Mouse (Mus musculus) myocyte (in vitro differentiated cells): Measurements from ENCODE around the gene Galnt14. TPM values are rescaled to one million over a fixed set of nuclear protein-coding genes. Genes with fewer than 3 reads are reported as not detected.

Source experiments
- H3K27me3 ChIP-seq: one replicate; pipeline ENCODE4 v1.6.1; 2011; ENCODE audit not compliant: control insufficient read depth, insufficient read depth, insufficient read length
- H3K36me3 ChIP-seq: one replicate; pipeline ENCODE4 v1.6.1; 2011; ENCODE audit not compliant: control insufficient read depth, insufficient read depth
- H3K4me2 ChIP-seq: one replicate; pipeline ENCODE4 v1.6.1; 2011; ENCODE audit warnings: low read depth, control low read depth
- H3K4me3 ChIP-seq: one replicate; pipeline ENCODE4 v1.5.1; 2011; ENCODE audit warnings: mild to moderate bottlenecking, control low read depth, moderate library complexity
- H3K79me2 ChIP-seq: one replicate; pipeline ENCODE4 v1.6.1; 2011; ENCODE audit not compliant: control insufficient read depth, insufficient read depth
- H3ac ChIP-seq: one replicate; pipeline ENCODE4 v1.6.1; 2011; ENCODE audit not compliant: control insufficient read depth, insufficient read length
- CEBPB ChIP-seq: IDR thresholded peaks from 2 replicates; pipeline ENCODE4 v1.6.1; 2011; ENCODE audit warnings: mild to moderate bottlenecking, moderate library complexity; ENCODE audit not compliant: poor library complexity, insufficient read depth, severe bottlenecking
- E2F4 ChIP-seq: IDR thresholded peaks from one replicate; pipeline ENCODE4 v1.6.1; 2011; ENCODE audit warnings: mild to moderate bottlenecking, control low read depth, moderate library complexity; ENCODE audit not compliant: insufficient read depth
- MAX ChIP-seq: IDR thresholded peaks from one replicate; pipeline ENCODE4 v1.6.1; 2011; ENCODE audit warnings: low read depth, mild to moderate bottlenecking, control low read depth
- MYOD1 ChIP-seq, 3 experiments: IDR thresholded peaks; one replicate each; pipeline ENCODE4 v1.6.1; 2011; ENCODE audit warnings: control low read depth in 2 of 3, low read depth in 2 of 3, mild to moderate bottlenecking in 2 of 3, moderate library complexity in 1 of 3; ENCODE audit not compliant: insufficient read length in 2 of 3, control insufficient read depth in 1 of 3
- MYOG ChIP-seq, 3 experiments: IDR thresholded peaks; one replicate each; pipeline ENCODE4 v1.6.1; 2011; ENCODE audit warnings: control low read depth in 2 of 3, low read depth in 2 of 3, mild to moderate bottlenecking in 2 of 3; ENCODE audit not compliant: insufficient read length in 2 of 3, control insufficient read depth in 1 of 3, insufficient read depth in 1 of 3
- POLR2A ChIP-seq: IDR thresholded peaks from one replicate; pipeline ENCODE4 v1.6.1; 2011; ENCODE audit warnings: low read depth, mild to moderate bottlenecking, control low read depth, moderate library complexity; ENCODE audit not compliant: insufficient read length
- POLR2AphosphoS2 ChIP-seq: IDR thresholded peaks from one replicate; pipeline ENCODE4 v1.6.1; 2011; ENCODE audit warnings: low read depth, control low read depth; ENCODE audit not compliant: insufficient read length
- REST ChIP-seq: IDR thresholded peaks from one replicate; pipeline ENCODE4 v1.6.1; 2011; ENCODE audit warnings: mild to moderate bottlenecking, control low read depth, moderate library complexity; ENCODE audit not compliant: insufficient read depth, insufficient read length
- SRF ChIP-seq: IDR thresholded peaks from one replicate; pipeline ENCODE4 v1.6.1; 2011; ENCODE audit warnings: low read depth; ENCODE audit not compliant: control insufficient read depth, insufficient read length
- TCF12 ChIP-seq: IDR thresholded peaks from one replicate; pipeline ENCODE4 v1.6.1; 2011; ENCODE audit warnings: mild to moderate bottlenecking, control low read depth; ENCODE audit not compliant: poor library complexity, insufficient read depth, severe bottlenecking
- TCF3 ChIP-seq: IDR thresholded peaks from one replicate; pipeline ENCODE4 v1.6.1; 2011; ENCODE audit warnings: low read depth, control low read depth; ENCODE audit not compliant: insufficient read length
- USF1 ChIP-seq: IDR thresholded peaks from one replicate; pipeline ENCODE4 v1.6.1; 2011; ENCODE audit warnings: low read depth, mild to moderate bottlenecking, control low read depth, moderate library complexity
- polyA plus RNA-seq: library from polyadenylated mRNA; unstranded; fragments of >200 nt; fragmentation: generic; extraction: Trizol; gene quantifications from one replicate; pipeline ENCODE4 v1.2.1, GENCODE M21; 2012; ENCODE audit warnings: missing spikeins

Gene Galnt14
- polyA plus RNA-seq, 1 experiment = not detected

- H3K4me3 ChIP-seq = no peak overlapping the region
- TF ChIP-seq MAX (no peak), POLR2AphosphoS2 (no peak), MYOD1 (IDR thresholded peaks at IDR 0.05; ENCODE audit: control insufficient read depth in 1 of 3, insufficient read length in 2 of 3, low read depth in 2 of 3) (no peak), MYOG (IDR thresholded peaks at IDR 0.05; ENCODE audit: control insufficient read depth in 1 of 3, insufficient read depth in 1 of 3, insufficient read length in 2 of 3, low read depth in 2 of 3) (no peak), CEBPB (no peak), REST (no peak), POLR2A (no peak), TCF3 (no peak), E2F4 (no peak), SRF (no peak), TCF12 (no peak), USF1 (no peak)
- no peaks in the 10 kb centered on the region for H3K79me2 ChIP-seq
- H3K4me2 ChIP-seq = no peak overlapping the region
- no peak overlapping the region for H3ac ChIP-seq
- peaks cover 15% of the 10 kb centered on the region for H3K27me3 ChIP-seq
- no peaks in the 10 kb centered on the region for H3K36me3 ChIP-seq
These were observed 867 bp downstream of the Galnt14 start for GRCm38 (mm10) chr17:73709131-73710041.

- Histone ChIP-seq H3ac (no peak overlapping the region), H3K27me3 (peaks cover 15% of the 10 kb centered on the region), H3K4me2 (no peak overlapping the region), H3K36me3 (no peaks in the 10 kb centered on the region), H3K4me3 (no peak overlapping the region), H3K79me2 (no peaks in the 10 kb centered on the region)
- TF ChIP-seq TCF3 = no peak
- no peak for TF ChIP-seq USF1
- no peak for TF ChIP-seq POLR2AphosphoS2
- TF ChIP-seq SRF = no peak
- TF ChIP-seq MYOG (IDR thresholded peaks at IDR 0.05; ENCODE audit: control insufficient read depth in 1 of 3, insufficient read depth in 1 of 3, insufficient read length in 2 of 3, low read depth in 2 of 3) = no peak
- no peak for TF ChIP-seq TCF12
- no peak for TF ChIP-seq MAX
- TF ChIP-seq REST = no peak
- TF ChIP-seq POLR2A = no peak
- TF ChIP-seq MYOD1 (IDR thresholded peaks at IDR 0.05; ENCODE audit: control insufficient read depth in 1 of 3, insufficient read length in 2 of 3, low read depth in 2 of 3) = no peak
These were observed 1.8 kb downstream of the Galnt14 start for GRCm38 (mm10) chr17:73708451-73708850.

- no peak overlapping the region for H3ac ChIP-seq
- no peaks in the 10 kb centered on the region for H3K27me3 ChIP-seq
- no peaks in the 10 kb centered on the region for H3K79me2 ChIP-seq
- H3K4me3 ChIP-seq = no peak overlapping the region
- H3K4me2 ChIP-seq = no peak overlapping the region
- no peaks in the 10 kb centered on the region for H3K36me3 ChIP-seq
- no peak for TF ChIP-seq USF1
- no peak for TF ChIP-seq POLR2A
- no peak for TF ChIP-seq REST
- TF ChIP-seq MAX = no peak
- TF ChIP-seq TCF3 = no peak
- TF ChIP-seq MYOG (IDR thresholded peaks at IDR 0.05; ENCODE audit: control insufficient read depth in 1 of 3, insufficient read depth in 1 of 3, insufficient read length in 2 of 3, low read depth in 2 of 3) = no peak
- TF ChIP-seq SRF = no peak
- no peak for TF ChIP-seq E2F4
- no peak for TF ChIP-seq POLR2AphosphoS2
- no peak for TF ChIP-seq CEBPB
- no peak for TF ChIP-seq TCF12
- TF ChIP-seq MYOD1 (IDR thresholded peaks at IDR 0.05; ENCODE audit: control insufficient read depth in 1 of 3, insufficient read length in 2 of 3, low read depth in 2 of 3) = no peak
These were observed 6.7 kb downstream of the Galnt14 start for GRCm38 (mm10) chr17:73703571-73703970.

- H3K79me2 ChIP-seq = no peaks in the 10 kb centered on the region
- TF ChIP-seq CEBPB (no peak), E2F4 (no peak), POLR2AphosphoS2 (no peak), MYOG (IDR thresholded peaks at IDR 0.05; ENCODE audit: control insufficient read depth in 1 of 3, insufficient read depth in 1 of 3, insufficient read length in 2 of 3, low read depth in 2 of 3) (no peak), SRF (no peak), TCF3 (no peak), POLR2A (no peak), MAX (no peak), TCF12 (no peak), REST (no peak), MYOD1 (IDR thresholded peaks at IDR 0.05; ENCODE audit: control insufficient read depth in 1 of 3, insufficient read length in 2 of 3, low read depth in 2 of 3) (no peak), USF1 (no peak)
- no peak overlapping the region for H3ac ChIP-seq
- no peaks in the 10 kb centered on the region for H3K36me3 ChIP-seq
- H3K4me3 ChIP-seq = no peak overlapping the region
- no peaks in the 10 kb centered on the region for H3K27me3 ChIP-seq
- no peak overlapping the region for H3K4me2 ChIP-seq
These were observed 9.2 kb downstream of the Galnt14 start for GRCm38 (mm10) chr17:73701016-73701415.
